Mouse (Mus musculus): ENCODE measurements around the gene Anapc7. TPM values are rescaled to one million over a fixed set of nuclear protein-coding genes. Genes with fewer than 3 reads are reported as not detected.
"Not testable (repeated sequence)": the region's sequence is repeated elsewhere in the genome, so short reads cannot be mapped to it uniquely, and the experiment has no call there.

Gene Anapc7
- total and polyA plus RNA-seq, 3 experiments: 39.9 to 49.7 TPM; not detected in 1

- no peak overlapping the region for H3K9ac ChIP-seq (ENCODE audit: control insufficient read depth, low read depth, low read length, poor library complexity, severe bottlenecking)
- H3K9me3 ChIP-seq (replicated peaks; ENCODE audit: insufficient read depth, low read length): no peaks in the 10 kb centered on the region
- DNase-seq (ENCODE audit: low read depth, low spot score): no peak
- no peaks in the 10 kb centered on the region for H3K27me3 ChIP-seq (ENCODE audit: control insufficient read depth in 1 of 2, insufficient read depth in 2 of 2, low read length in 2 of 2)
- no peak overlapping the region for H3K27ac ChIP-seq (ENCODE audit: control insufficient read depth, low read depth, low read length)
- TF ChIP-seq BHLHE40 (IDR thresholded peaks at IDR 0.05; ENCODE audit: borderline replicate concordance, low read depth, low read length): no peak
- H3K36me3 ChIP-seq (ENCODE audit: control insufficient read depth in 1 of 2, insufficient read depth in 2 of 2, low read length in 2 of 2): peaks cover 0 to 18% of the 10 kb centered on the region in 2 experiments; a peak in 2 of 4 replicates
- no peaks in the 10 kb centered on the region for H3K4me1 ChIP-seq (ENCODE audit: control insufficient read depth in 1 of 2, insufficient read depth in 2 of 2, low read length in 2 of 2)
- H3K4me3 ChIP-seq (ENCODE audit: control insufficient read depth in 1 of 2, insufficient read depth in 1 of 2, low read depth in 2 of 2, low read length in 2 of 2): no peak overlapping the region
- H3K79me2 ChIP-seq (ENCODE audit: control insufficient read depth, insufficient read depth, low read length, poor library complexity): no peaks in the 10 kb centered on the region
Measured at GRCm38 (mm10) chr5:122454883-122455282, 33.4 kb downstream of the Anapc7 start.

- no peak overlapping the region for H3K27ac ChIP-seq (ENCODE audit: control insufficient read depth, low read depth, low read length)
- H3K9me3 ChIP-seq (replicated peaks; ENCODE audit: insufficient read depth, low read length): no peaks in the 10 kb centered on the region
- H3K79me2 ChIP-seq (ENCODE audit: control insufficient read depth, insufficient read depth, low read length, poor library complexity): no peaks in the 10 kb centered on the region
- H3K4me1 ChIP-seq (ENCODE audit: control insufficient read depth in 1 of 2, insufficient read depth in 2 of 2, low read length in 2 of 2): no peaks in the 10 kb centered on the region
- no peak overlapping the region for H3K9ac ChIP-seq (ENCODE audit: control insufficient read depth, low read depth, low read length, poor library complexity, severe bottlenecking)
- TF ChIP-seq CHD2 (IDR thresholded peaks at IDR 0.05; ENCODE audit: low read length): no peak
- TF ChIP-seq ZNF384 (IDR thresholded peaks at IDR 0.05; ENCODE audit: low read depth, low read length): no peak
- no peak for TF ChIP-seq KAT2A (conservative IDR thresholded peaks at IDR 0.05; ENCODE audit: low read depth, low read length)
- no peak for TF ChIP-seq SMC3 (IDR thresholded peaks at IDR 0.05; ENCODE audit: low read depth, low read length)
- no peak for TF ChIP-seq TCF12 (IDR thresholded peaks at IDR 0.05; ENCODE audit: low read depth, low read length)
- no peak for TF ChIP-seq E2F4 (IDR thresholded peaks at IDR 0.05; ENCODE audit: borderline replicate concordance, low read depth, low read length)
- TF ChIP-seq ZMIZ1 (IDR thresholded peaks at IDR 0.05; ENCODE audit: low read depth, low read length): no peak
- no peak for TF ChIP-seq BHLHE40 (IDR thresholded peaks at IDR 0.05; ENCODE audit: borderline replicate concordance, low read depth, low read length)
- no peak for TF ChIP-seq POLR2AphosphoS2 (IDR thresholded peaks at IDR 0.05; ENCODE audit: low read length)
- TF ChIP-seq USF1 (IDR thresholded peaks at IDR 0.05; ENCODE audit: low read depth, low read length): no peak
- H3K27me3 ChIP-seq (ENCODE audit: control insufficient read depth in 1 of 2, insufficient read depth in 2 of 2, low read length in 2 of 2): no peaks in the 10 kb centered on the region
- no peak overlapping the region for H3K4me3 ChIP-seq (ENCODE audit: control insufficient read depth in 1 of 2, insufficient read depth in 1 of 2, low read depth in 2 of 2, low read length in 2 of 2)
- DNase-seq (ENCODE audit: low read depth, low spot score): no peak
- H3K36me3 ChIP-seq (ENCODE audit: control insufficient read depth in 1 of 2, insufficient read depth in 2 of 2, low read length in 2 of 2): peaks cover 0 to 20% of the 10 kb centered on the region in 2 experiments; a peak in 2 of 4 replicates
Measured at GRCm38 (mm10) chr5:122455584-122455983, 34.1 kb downstream of the Anapc7 start.

GRCm38 (mm10) chr5:122457054-122457453 is 35.6 kb downstream of the Anapc7 start:
- not testable (repeated sequence) for DNase-seq (ENCODE audit: low read depth, low spot score); H3K9me3 ChIP-seq (replicated peaks; ENCODE audit: insufficient read depth, low read length); H3K79me2 ChIP-seq (ENCODE audit: control insufficient read depth, insufficient read depth, low read length, poor library complexity); H3K27me3 ChIP-seq (ENCODE audit: control insufficient read depth in 1 of 2, insufficient read depth in 2 of 2, low read length in 2 of 2); H3K9ac ChIP-seq (ENCODE audit: control insufficient read depth, low read depth, low read length, poor library complexity, severe bottlenecking); H3K4me3 ChIP-seq (ENCODE audit: control insufficient read depth in 1 of 2, insufficient read depth in 1 of 2, low read depth in 2 of 2, low read length in 2 of 2); H3K4me1 ChIP-seq (ENCODE audit: control insufficient read depth in 1 of 2, insufficient read depth in 2 of 2, low read length in 2 of 2); H3K27ac ChIP-seq (ENCODE audit: control insufficient read depth, low read depth, low read length)
- peaks cover 0 to 34% of the 10 kb centered on the region in 2 experiments; a peak in 2 of 4 replicates for H3K36me3 ChIP-seq (ENCODE audit: control insufficient read depth in 1 of 2, insufficient read depth in 2 of 2, low read length in 2 of 2)
